In the genomic region with DNA sequence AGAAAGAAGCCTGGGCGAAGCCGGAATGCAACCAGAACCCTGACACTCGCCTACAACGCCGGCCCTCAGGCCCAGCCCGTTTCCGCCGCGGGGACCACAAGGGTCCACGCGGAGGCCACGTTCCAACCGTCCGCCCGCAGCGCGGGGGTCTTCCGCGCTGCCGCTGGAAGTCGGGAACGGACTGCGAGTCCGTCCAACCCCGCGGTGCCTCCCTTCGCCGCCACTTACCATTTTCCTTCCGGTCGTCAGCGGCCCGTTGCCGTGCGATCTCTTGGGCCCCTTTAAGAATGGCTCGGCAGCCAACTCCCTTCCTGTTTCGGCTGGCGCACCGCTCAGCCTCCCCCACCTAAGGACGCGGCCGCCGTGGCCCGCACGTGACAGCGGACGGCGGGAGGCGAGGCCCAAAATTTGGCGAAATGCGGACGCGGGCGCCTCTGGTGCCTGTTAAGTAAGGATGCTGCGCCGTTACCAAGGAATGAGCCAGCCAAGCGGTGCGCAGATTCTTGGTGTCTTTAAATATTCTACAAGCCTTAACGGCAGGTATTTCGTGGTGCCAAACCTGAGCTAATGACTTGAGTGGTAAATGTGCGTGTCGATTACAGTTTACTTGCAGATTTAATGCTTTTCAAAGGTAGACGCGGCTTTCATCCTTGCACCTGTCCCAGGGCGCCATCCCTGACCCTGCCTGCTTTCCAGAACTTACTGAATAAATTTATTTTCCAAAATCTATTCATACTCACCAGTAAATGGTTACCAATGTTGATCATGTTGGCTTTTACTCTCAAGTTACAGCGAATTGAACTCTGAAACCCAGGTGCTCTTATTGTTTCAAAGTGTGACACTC, we compare ENCODE assay signal across 8 mouse cellular contexts. TPM values are rescaled to one million over a fixed set of nuclear protein-coding genes. Genes with fewer than 3 reads are reported as not detected.
DNase-seq lines count a peak whose midpoint lies in the region; ATAC-seq lines count a peak whose summit lies in the region.

A gene (minus strand): TSS at position 370 of the 844 bp plus-strand sequence.

- peaks cover 19% of the 10 kb centered on the region for H3K4me1 ChIP-seq in forebrain, embryonic 10.5 days
- H3K4me1 ChIP-seq in heart, embryonic 15.5 days (replicated peaks), result peaks cover 15% of the 10 kb centered on the region
- peaks cover 48% of the 10 kb centered on the region for H3K4me1 ChIP-seq in liver, embryonic 15.5 days (replicated peaks)
- peaks cover 11% of the 10 kb centered on the region for H3K4me1 ChIP-seq in neural tube, embryonic 12.5 days

- peak; percentile 95 for ATAC-seq in heart, embryonic 15.5 days (replicated peaks; ENCODE audit: insufficient number of reproducible peaks, insufficient read depth, low FRiP score, low read depth)
- ATAC-seq in liver, embryonic 15.5 days (ENCODE audit: insufficient read depth), result peak; percentile 93
- peak; percentile 95 for ATAC-seq in neural tube, embryonic 12.5 days (ENCODE audit: low FRiP score, low read depth)

- peak within 1 kb of the TSS; percentile 93 for H3K27ac ChIP-seq in forebrain, embryonic 10.5 days
- H3K27ac ChIP-seq in heart, embryonic 15.5 days, result peak within 1 kb of the TSS; percentile 96
- peak within 1 kb of the TSS; percentile 91 for H3K27ac ChIP-seq in liver, embryonic 15.5 days (replicated peaks)
- no peak within 1 kb of the TSS for H3K27ac ChIP-seq in neural tube, embryonic 12.5 days

- WGBS in forebrain, embryonic 10.5 days, result under 1% methylated on average over 65 of the region's 65 CpGs
- under 1% methylated on average over 65 of the region's 65 CpGs for WGBS in heart, embryonic 15.5 days
- WGBS in liver, embryonic 15.5 days (ENCODE audit: insufficient replicate concordance), result 2% methylated on average over 65 of the region's 65 CpGs
- WGBS in neural tube, embryonic 12.5 days, result under 1% methylated on average over 65 of the region's 65 CpGs

- peaks cover 9% of the 10 kb centered on the region for H3K27me3 ChIP-seq in forebrain, embryonic 10.5 days (ENCODE audit: poor library complexity, severe bottlenecking)
- H3K27me3 ChIP-seq in heart, embryonic 15.5 days, result no peaks in the 10 kb centered on the region
- no peaks in the 10 kb centered on the region for H3K27me3 ChIP-seq in liver, embryonic 15.5 days
- no peaks in the 10 kb centered on the region for H3K27me3 ChIP-seq in neural tube, embryonic 12.5 days (replicated peaks)

- H3K9ac ChIP-seq in heart, embryonic 15.5 days, result peak within 1 kb of the TSS; percentile 90
- peak within 1 kb of the TSS; percentile 90 for H3K9ac ChIP-seq in liver, embryonic 15.5 days
- H3K9ac ChIP-seq in neural tube, embryonic 12.5 days, result peak within 1 kb of the TSS; percentile 84

- H3K4me3 ChIP-seq in forebrain, embryonic 10.5 days, result peak within 1 kb of the TSS; percentile 86
- peak within 1 kb of the TSS; percentile 99 for H3K4me3 ChIP-seq in heart, embryonic 15.5 days
- peak within 1 kb of the TSS; percentile 93 for H3K4me3 ChIP-seq in liver, embryonic 15.5 days (replicated peaks)
- H3K4me3 ChIP-seq in neural tube, embryonic 12.5 days, result peak within 1 kb of the TSS; percentile 80

- H3K4me2 ChIP-seq in heart, embryonic 15.5 days, result peak within 1 kb of the TSS; percentile 87
- peak within 1 kb of the TSS; percentile 79 for H3K4me2 ChIP-seq in liver, embryonic 15.5 days
- H3K4me2 ChIP-seq in neural tube, embryonic 12.5 days (replicated peaks), result peak within 1 kb of the TSS; percentile 71

- peak; percentile 93 to 94 for DNase-seq in CD8-positive naive resting alpha-beta T cell, adult 2 months (ENCODE audit: low read depth in 2 of 2, low spot score in 2 of 2)
- peak; percentile 88 for DNase-seq in c-Kit-positive CD71-negative TER-119-negative erythroid progenitor cells, embryonic 14.5 days (ENCODE audit: low read depth)
- DNase-seq in forebrain, embryonic 10.5 days (ENCODE audit: extremely low spot score, low spot score), result peak; percentile 91
- peak; percentile 94 to 97 for DNase-seq in kidney, postnatal 25 days
- peak; percentile 91 for DNase-seq in telencephalon, adult 2 months (ENCODE audit: low read depth, low spot score)

- no peaks in the 10 kb centered on the region for H3K9me3 ChIP-seq in forebrain, embryonic 10.5 days
- no peaks in the 10 kb centered on the region for H3K9me3 ChIP-seq in heart, embryonic 15.5 days (replicated peaks)
- no peaks in the 10 kb centered on the region for H3K9me3 ChIP-seq in liver, embryonic 15.5 days (replicated peaks)
- no peaks in the 10 kb centered on the region for H3K9me3 ChIP-seq in neural tube, embryonic 12.5 days

- peaks cover 10% of the 10 kb centered on the region for H3K36me3 ChIP-seq in forebrain, embryonic 10.5 days (replicated peaks)
- no peaks in the 10 kb centered on the region for H3K36me3 ChIP-seq in heart, embryonic 15.5 days
- peaks cover 8% of the 10 kb centered on the region for H3K36me3 ChIP-seq in liver, embryonic 15.5 days (replicated peaks)
- no peaks in the 10 kb centered on the region; the same call in 1 of the 2 replicates for H3K36me3 ChIP-seq in neural tube, embryonic 12.5 days

RNA-seq across cellular contexts. Expression of the gene that starts here (rescaled TPM):
- 106 and 107 TPM in 2 replicates for polyA plus RNA-seq in forebrain, embryonic 10.5 days (2016; fragmentation: Nextera tagmentation; extraction: Ambion mirVana)
- polyA plus RNA-seq in heart, embryonic 15.5 days (2015; fragmentation: Nextera tagmentation; extraction: Ambion mirVana), result 45.1 and 48.8 TPM in 2 replicates
- polyA plus RNA-seq in liver, embryonic 15.5 days (2015; fragmentation: Nextera tagmentation; extraction: Ambion mirVana), result 22.4 and 23.9 TPM in 2 replicates
- 96.7 and 106 TPM in 2 replicates for polyA plus RNA-seq in neural tube, embryonic 12.5 days (2016; fragmentation: Nextera tagmentation; extraction: Ambion mirVana)
